ENCODE assay signal across 12 mouse cellular contexts in genomic region chr4:57258159-57259035, GRCm38 (mm10). TPM values are rescaled to one million over a fixed set of nuclear protein-coding genes. Genes with fewer than 3 reads are reported as not detected.
DNase-seq lines count a peak whose midpoint lies in the region; ATAC-seq lines count a peak whose summit lies in the region.
"Had no signal": no experiment of that assay in that cellular context is flagged by ENCODE, and none has a peak within 500 bp of the region (broad histone marks: within the 10 kb centered on the region; RNA-seq: fewer than 3 reads in every experiment).

No protein-coding gene starts in this region.

- H3K36me3 ChIP-seq in forebrain, embryonic 10.5 days (replicated peaks) = no peaks in the 10 kb centered on the region
- no peaks in the 10 kb centered on the region for H3K36me3 ChIP-seq in forebrain, embryonic 11.5 days (ENCODE audit: control insufficient read depth, insufficient read depth, low read length)
- no peaks in the 10 kb centered on the region for H3K36me3 ChIP-seq in forebrain, embryonic 15.5 days

- DNase-seq in forebrain, embryonic 10.5 days (ENCODE audit: extremely low spot score, low spot score) = no peak
- no peak for DNase-seq in forebrain, embryonic 11.5 days (ENCODE audit: low spot score)
- DNase-seq in brain, adult 2 months (ENCODE audit: low read depth, low spot score) = peak; percentile 59
- DNase-seq in mesoderm, embryonic 11.5 days (ENCODE audit: low read depth, low spot score) = peak; percentile 50
- DNase-seq in cerebellum, adult 9-10 months = no peak
- DNase-seq in cerebellum, adult 11 months = no peak
- no peak for DNase-seq in left cerebral cortex, postnatal 10 days (ENCODE audit: extremely low spot score in 1 of 2, low spot score in 2 of 2)
- DNase-seq: cerebellum, adult 9-11 months; heart, postnatal 36 days; thymus, postnatal 14 days had no signal

- 38% methylated on average over 14 of the region's 14 CpGs for WGBS in forebrain, embryonic 10.5 days
- WGBS in forebrain, embryonic 11.5 days = 34% methylated on average over 14 of the region's 14 CpGs
- WGBS in forebrain, embryonic 15.5 days = 41% methylated on average over 14 of the region's 14 CpGs

- intact Hi-C loops in left cerebral cortex, postnatal 10 days (cut with DNase I) = no loop called here

- H3K4me3 ChIP-seq in forebrain, embryonic 10.5 days = no peak overlapping the region
- no peak overlapping the region for H3K4me3 ChIP-seq in forebrain, embryonic 11.5 days (ENCODE audit: low read depth, low read length)
- no peak overlapping the region for H3K4me3 ChIP-seq in forebrain, embryonic 15.5 days

- no peak for ATAC-seq in forebrain, embryonic 11.5 days (replicated peaks; ENCODE audit: low FRiP score)
- peak; percentile 48; the same call in 1 of the 2 replicates for ATAC-seq in forebrain, embryonic 15.5 days (replicated peaks)

- peaks cover 33% of the 10 kb centered on the region for H3K4me1 ChIP-seq in forebrain, embryonic 10.5 days
- peaks cover 5% of the 10 kb centered on the region; the same call in 1 of the 2 replicates for H3K4me1 ChIP-seq in forebrain, embryonic 11.5 days (replicated peaks; ENCODE audit: control insufficient read depth, insufficient read depth, low read length)
- peaks cover 7% of the 10 kb centered on the region; the same call in 1 of the 2 replicates for H3K4me1 ChIP-seq in forebrain, embryonic 15.5 days

- H3K4me2 ChIP-seq in forebrain, embryonic 11.5 days (ENCODE audit: low read depth, low read length, severe bottlenecking) = no peak overlapping the region
- H3K4me2 ChIP-seq in forebrain, embryonic 15.5 days (replicated peaks) = no peak overlapping the region

- H3K9ac ChIP-seq in forebrain, embryonic 11.5 days (ENCODE audit: low read length) = no peak overlapping the region; the same call in 1 of the 2 replicates
- no peak overlapping the region for H3K9ac ChIP-seq in forebrain, embryonic 15.5 days (replicated peaks)

- no peaks in the 10 kb centered on the region for H3K9me3 ChIP-seq in forebrain, embryonic 10.5 days
- no peaks in the 10 kb centered on the region for H3K9me3 ChIP-seq in forebrain, embryonic 11.5 days (ENCODE audit: control insufficient read depth, low read length)
- no peaks in the 10 kb centered on the region for H3K9me3 ChIP-seq in forebrain, embryonic 15.5 days

- H3K27ac ChIP-seq in forebrain, embryonic 10.5 days = peak overlapping the region; percentile 80
- no peak overlapping the region for H3K27ac ChIP-seq in forebrain, embryonic 11.5 days (ENCODE audit: low read depth, low read length)
- no peak overlapping the region for H3K27ac ChIP-seq in forebrain, embryonic 15.5 days (replicated peaks)
- H3K27ac ChIP-seq: macrophage had no signal

- H3K27me3 ChIP-seq in forebrain, embryonic 10.5 days (ENCODE audit: poor library complexity, severe bottlenecking) = no peaks in the 10 kb centered on the region
- no peaks in the 10 kb centered on the region for H3K27me3 ChIP-seq in forebrain, embryonic 11.5 days (ENCODE audit: control insufficient read depth, insufficient read depth, low read length)
- no peaks in the 10 kb centered on the region for H3K27me3 ChIP-seq in forebrain, embryonic 15.5 days

RNA-seq across cellular contexts. Expression of gene Ptpn3, which starts 43.2 kb away (rescaled TPM):
- polyA plus RNA-seq in forebrain, embryonic 10.5 days (2016; fragmentation: Nextera tagmentation; extraction: Ambion mirVana) = 1.1 and 1.3 TPM in 2 replicates
- 0.81 TPM in 2 replicates for polyA plus RNA-seq in forebrain, embryonic 11.5 days (2014; fragmentation: Nextera tagmentation; extraction: Ambion mirVana)
- polyA plus RNA-seq in forebrain, embryonic 15.5 days (2015; fragmentation: Nextera tagmentation; extraction: Ambion mirVana) = 1.3 and 1.5 TPM in 2 replicates
- 10 to 100 TPM; 23.2 to 25.7 TPM for total RNA-seq in left cerebral cortex, postnatal 10 days (2021)

Comparison
In these comparisons a context has a peak if more than half of its experiments do, and no peak if none do; other contexts are left out.
1. DNase-seq: peak in brain, adult 2 months (single experiment) and mesoderm, embryonic 11.5 days (single experiment); none in forebrain, embryonic 10.5 days (single experiment), forebrain, embryonic 11.5 days (single experiment), cerebellum, adult 9-10 months (single experiment), cerebellum, adult 11 months (single experiment) and left cerebral cortex, postnatal 10 days (0 of 2).